Mouse (Mus musculus): ENCODE measurements around the gene Ptch1. TPM values are rescaled to one million over a fixed set of nuclear protein-coding genes. Genes with fewer than 3 reads are reported as not detected.

Ptch1 gene
- polyA plus RNA-seq, 1 experiment from 2014 or later, result 19.0 TPM

DNA sequence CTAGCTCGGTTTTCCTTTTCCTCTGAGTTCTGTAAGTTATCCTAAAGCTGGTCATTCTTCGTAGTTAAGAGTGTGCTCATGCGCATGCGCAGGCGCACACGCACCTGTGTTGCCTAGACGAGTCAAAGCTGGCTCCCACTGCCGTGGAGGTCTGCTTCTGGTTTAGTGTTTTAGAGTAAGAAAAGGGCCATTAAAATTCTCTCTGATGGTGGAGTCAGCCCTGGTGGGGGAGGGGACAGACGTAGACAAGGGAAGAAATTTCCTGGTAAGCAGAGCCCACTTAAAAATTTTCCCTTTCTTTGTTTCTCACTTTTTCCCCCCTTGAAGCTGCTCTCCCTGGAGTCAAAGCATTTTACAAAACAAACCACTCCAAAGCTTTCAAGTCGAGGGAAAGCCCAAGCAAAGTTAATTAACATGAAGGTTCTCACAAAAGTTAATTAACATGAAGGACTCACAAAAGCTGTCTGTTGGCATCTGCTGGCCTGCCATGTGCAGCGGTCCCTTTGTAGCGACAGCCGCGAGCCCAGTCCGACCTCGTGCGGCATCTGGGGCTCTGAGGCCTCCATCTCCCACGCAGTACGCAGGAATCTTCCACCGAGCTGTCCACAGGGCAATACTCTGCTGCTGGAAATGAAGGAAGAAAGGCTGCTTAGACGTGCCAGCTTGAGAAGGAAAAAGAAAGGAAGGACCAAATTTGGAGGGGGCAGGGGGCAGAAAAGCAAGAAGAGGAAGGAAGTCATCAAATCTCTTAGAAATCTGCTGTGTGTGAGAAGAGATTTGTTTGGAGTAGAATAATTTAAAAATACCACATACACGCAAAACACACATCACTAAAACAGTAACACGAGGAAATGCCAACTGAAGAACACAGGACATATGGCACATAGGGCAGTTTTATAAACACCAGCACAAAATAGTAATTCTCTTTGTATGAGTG, 76.5 kb downstream of the Ptch1 start, which contains the start of gene Fancc:
TSS of gene Fancc (minus strand) at position 633 of the 937 bp plus-strand sequence.
- Histone ChIP-seq H3K27ac (peak within 1 kb of the TSS; percentile 94), H3K4me3 (peak within 1 kb of the TSS; percentile 31), H3K9me3 (replicated peaks) (no peaks in the 10 kb centered on the region), H3K4me1 (peaks cover 17% of the 10 kb centered on the region), H3K27me3 (ENCODE audit: low read depth, poor library complexity, severe bottlenecking) (no peaks in the 10 kb centered on the region), H3K36me3 (no peaks in the 10 kb centered on the region)
- DNase-seq (ENCODE audit: low spot score), result peak; percentile 79
- 24% methylated on average over 23 of the region's 23 CpGs for WGBS

DNA sequence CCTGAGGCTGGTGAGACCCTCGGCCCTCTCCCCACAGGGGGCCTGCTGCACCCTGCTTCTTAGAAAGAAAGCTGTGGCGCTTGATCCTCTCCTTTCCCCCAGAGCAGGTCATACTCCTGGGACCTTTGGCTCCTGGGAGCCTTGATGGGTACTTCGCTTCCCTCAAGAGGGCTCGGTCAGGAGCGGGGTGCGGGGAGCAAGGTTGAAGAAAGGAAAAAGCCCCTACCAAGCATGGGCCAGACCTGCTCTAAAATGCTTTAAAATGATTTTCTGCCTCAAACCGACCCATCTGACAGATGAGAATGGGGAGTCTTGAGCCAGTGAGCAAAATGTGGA, 85.7 kb downstream of the Ptch1 start:
- Histone ChIP-seq H3K4me3 (no peak overlapping the region), H3K27ac (0 out of 2 replicates have a peak overlapping the region, but pooled peaks have one; percentile 28), H3K27me3 (ENCODE audit: low read depth, poor library complexity, severe bottlenecking) (no peaks in the 10 kb centered on the region), H3K4me1 (peaks cover 16% of the 10 kb centered on the region), H3K36me3 (no peaks in the 10 kb centered on the region), H3K9me3 (replicated peaks) (no peaks in the 10 kb centered on the region)
- no peak for DNase-seq (ENCODE audit: low spot score)
- WGBS, result 58% methylated on average over 7 of the region's 7 CpGs

DNA sequence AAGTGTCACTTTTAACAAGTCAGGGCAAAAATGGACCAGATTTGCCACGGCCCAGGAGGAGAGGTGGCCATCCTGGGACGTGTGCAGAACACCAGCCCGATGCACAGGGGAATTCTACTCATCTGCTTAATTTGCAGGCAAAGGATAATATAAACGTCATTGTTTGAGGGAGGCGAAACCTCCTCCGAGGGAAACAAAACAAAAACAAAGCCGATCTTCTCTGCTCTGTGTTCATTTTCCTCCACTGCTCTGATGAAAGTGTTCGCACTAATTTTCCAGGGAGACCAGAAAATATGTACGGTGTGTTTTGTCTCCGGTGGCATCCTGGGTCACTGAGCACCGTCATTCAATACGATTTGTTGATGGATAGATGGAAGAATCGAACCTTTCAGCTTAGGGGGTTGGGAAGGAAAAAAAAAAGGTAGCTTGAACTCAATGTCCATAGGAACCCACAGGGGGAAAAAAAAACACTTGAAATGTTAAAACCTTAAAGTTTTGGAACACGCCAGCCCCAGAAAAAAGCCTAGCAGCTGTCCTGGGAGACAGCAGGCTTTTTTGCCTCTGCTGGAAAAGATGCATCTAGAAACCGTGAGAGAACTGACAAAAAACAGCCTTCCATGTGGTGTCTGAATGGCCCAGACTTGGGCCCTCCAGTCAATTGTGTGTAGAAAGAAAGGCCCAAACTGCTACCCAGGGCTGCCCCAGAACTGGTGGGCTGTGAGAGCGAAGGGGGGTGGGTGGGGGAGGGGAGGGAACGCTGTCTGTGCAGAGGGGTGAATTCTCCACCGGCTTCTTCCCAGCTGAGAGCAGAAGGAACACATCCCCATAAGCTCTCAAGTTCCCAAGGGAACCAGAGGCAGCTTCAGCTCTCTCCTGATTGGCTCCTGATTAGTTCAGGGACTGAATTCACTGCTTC, 86.3 kb downstream of the Ptch1 start:
- Histone ChIP-seq H3K9me3 (replicated peaks) (no peaks in the 10 kb centered on the region), H3K4me1 (peaks cover 16% of the 10 kb centered on the region), H3K4me3 (no peak overlapping the region), H3K27ac (0 out of 2 replicates have a peak overlapping the region, but pooled peaks have one; percentile 28), H3K36me3 (no peaks in the 10 kb centered on the region), H3K27me3 (ENCODE audit: low read depth, poor library complexity, severe bottlenecking) (no peaks in the 10 kb centered on the region)
- no peak for DNase-seq (ENCODE audit: low spot score)
- 43% methylated on average over 18 of the region's 18 CpGs for WGBS

DNA sequence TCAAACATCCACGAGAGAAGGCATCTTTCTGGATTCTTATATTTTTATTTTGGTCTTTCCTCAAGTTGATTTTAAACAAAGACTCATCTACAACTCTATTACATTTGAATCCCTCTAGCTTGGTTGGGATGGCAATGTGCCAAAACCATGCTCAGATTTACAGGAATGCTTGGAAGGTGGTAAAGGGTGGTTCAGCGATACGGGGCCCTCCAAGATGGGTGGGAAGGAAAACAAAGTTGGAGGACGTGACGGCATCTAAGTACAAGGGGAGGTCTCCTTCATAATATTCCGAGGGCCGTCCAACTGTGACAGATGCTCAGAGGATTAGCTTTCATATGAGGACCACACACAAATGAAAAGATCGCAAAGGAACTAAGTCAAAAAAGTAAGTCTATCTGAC, 98.0 kb downstream of the Ptch1 start:
- 89% methylated on average over 8 of the region's 8 CpGs for WGBS
- Histone ChIP-seq H3K27me3 (ENCODE audit: low read depth, poor library complexity, severe bottlenecking) (no peaks in the 10 kb centered on the region), H3K4me1 (0 out of 2 replicates have a peak, but pooled peaks cover 5% of the 10 kb centered on the region), H3K36me3 (no peaks in the 10 kb centered on the region), H3K9me3 (replicated peaks) (no peaks in the 10 kb centered on the region), H3K4me3 (no peak overlapping the region), H3K27ac (no peak overlapping the region)
- no peak for DNase-seq (ENCODE audit: low spot score)

Other genes with a start within 250 kb of the Ptch1 start
- 27.0 and 29.2 TPM in 2 replicates for gene Fancc, start 76.3 kb downstream of the Ptch1 start, polyA plus RNA-seq (2016; fragmentation: Nextera tagmentation; extraction: Ambion mirVana)
- gene Ercc6l2, start 241.6 kb upstream of the Ptch1 start, polyA plus RNA-seq (2016; fragmentation: Nextera tagmentation; extraction: Ambion mirVana), result 19.0 and 22.1 TPM in 2 replicates